ENCODE assay signal across 9 mouse cellular contexts in the genomic region with DNA sequence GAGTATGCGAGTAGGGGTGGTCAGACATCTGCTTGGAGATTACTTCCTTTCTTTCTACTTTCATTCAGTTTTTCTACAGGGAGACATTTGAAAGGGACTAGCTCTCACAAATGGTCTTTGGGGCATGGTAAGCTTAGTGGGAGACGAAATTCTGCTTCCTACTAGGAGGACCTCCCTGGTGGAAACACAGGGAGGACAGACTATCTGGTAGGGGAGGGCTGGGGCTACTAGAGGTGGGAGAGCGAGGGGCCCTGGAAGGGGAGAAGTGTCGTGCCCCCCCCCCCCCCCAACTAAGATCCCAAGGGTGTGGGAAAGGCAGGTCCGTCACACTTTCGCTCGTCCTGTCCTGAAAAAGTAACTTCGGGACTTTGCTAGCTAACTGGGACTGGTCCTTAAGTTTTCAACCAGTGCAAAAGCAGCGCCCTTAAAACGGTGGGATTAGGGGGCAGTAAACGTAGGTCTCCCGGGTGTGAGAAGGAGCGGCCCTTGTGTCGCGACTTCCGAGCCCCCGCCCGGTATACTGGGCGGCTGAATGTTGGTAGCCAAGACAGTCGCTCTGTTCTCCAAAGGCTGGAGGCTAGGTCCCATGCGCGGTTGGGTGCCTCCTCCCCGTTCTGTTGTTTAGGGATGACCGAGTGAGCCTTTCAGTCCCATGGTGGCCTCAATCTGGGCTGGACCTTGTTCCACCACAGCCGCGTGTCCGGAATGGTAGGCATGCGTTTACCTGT.
DNase-seq lines count a peak whose midpoint lies in the region; ATAC-seq lines count a peak whose summit lies in the region.
"Had no signal": no experiment of that assay in that cellular context is flagged by ENCODE, and none has a peak within 500 bp of the region (broad histone marks: within the 10 kb centered on the region; RNA-seq: fewer than 3 reads in every experiment).

No protein-coding gene starts in this region.

- H3K27ac ChIP-seq in heart, embryonic 10.5 days, result no peak overlapping the region
- H3K27ac ChIP-seq in hindbrain, embryonic 13.5 days, result no peak overlapping the region
- H3K27ac ChIP-seq in midbrain, embryonic 12.5 days (replicated peaks), result no peak overlapping the region

- no peaks in the 10 kb centered on the region for H3K4me1 ChIP-seq in heart, embryonic 10.5 days
- peaks cover 16% of the 10 kb centered on the region for H3K4me1 ChIP-seq in hindbrain, embryonic 13.5 days (replicated peaks)
- no peaks in the 10 kb centered on the region for H3K4me1 ChIP-seq in midbrain, embryonic 12.5 days

- peak overlapping the region; percentile 66 for H3K4me2 ChIP-seq in hindbrain, embryonic 13.5 days
- peak overlapping the region; percentile 65 for H3K4me2 ChIP-seq in midbrain, embryonic 12.5 days (replicated peaks)

- DNase-seq in heart, embryonic 10.5 days (ENCODE audit: low spot score), result no peak
- DNase-seq in heart, adult 8-10 months (ENCODE audit: low spot score), result no peak
- DNase-seq in embryo, embryonic 10.5 days (ENCODE audit: low spot score), result peak; percentile 21
- no peak for DNase-seq in urinary bladder, postnatal 14 days (ENCODE audit: low spot score)
- DNase-seq in cerebellum, adult 18-20 months, result no peak
- no peak for DNase-seq in testis, postnatal 14 days (ENCODE audit: low spot score)
- DNase-seq: adrenal gland, adult 2 months had no signal

- no peak overlapping the region for H3K9ac ChIP-seq in hindbrain, embryonic 13.5 days
- no peak overlapping the region for H3K9ac ChIP-seq in midbrain, embryonic 12.5 days (replicated peaks)

- H3K9me3 ChIP-seq in heart, embryonic 10.5 days, result no peaks in the 10 kb centered on the region
- H3K9me3 ChIP-seq in hindbrain, embryonic 13.5 days, result no peaks in the 10 kb centered on the region
- H3K9me3 ChIP-seq in midbrain, embryonic 12.5 days, result no peaks in the 10 kb centered on the region

- H3K27me3 ChIP-seq in heart, embryonic 10.5 days (ENCODE audit: insufficient read depth, poor library complexity, severe bottlenecking), result peaks cover 12% of the 10 kb centered on the region; the same call in 1 of the 2 replicates
- peaks cover 24% of the 10 kb centered on the region for H3K27me3 ChIP-seq in hindbrain, embryonic 13.5 days
- H3K27me3 ChIP-seq in midbrain, embryonic 12.5 days, result peaks cover 16% of the 10 kb centered on the region

- H3K36me3 ChIP-seq in heart, embryonic 10.5 days, result no peaks in the 10 kb centered on the region
- H3K36me3 ChIP-seq in hindbrain, embryonic 13.5 days, result no peaks in the 10 kb centered on the region
- H3K36me3 ChIP-seq in midbrain, embryonic 12.5 days, result no peaks in the 10 kb centered on the region

- 13% methylated on average over 28 of the region's 28 CpGs for WGBS in heart, embryonic 10.5 days
- 12% methylated on average over 27 of the region's 28 CpGs for WGBS in hindbrain, embryonic 13.5 days
- WGBS in midbrain, embryonic 12.5 days, result 21% methylated on average over 26 of the region's 28 CpGs

- H3K4me3 ChIP-seq in heart, embryonic 10.5 days, result peak overlapping the region; percentile 52
- peak overlapping the region; percentile 43 for H3K4me3 ChIP-seq in hindbrain, embryonic 13.5 days
- H3K4me3 ChIP-seq in midbrain, embryonic 12.5 days, result peak overlapping the region; percentile 40

- ATAC-seq in hindbrain, embryonic 13.5 days (ENCODE audit: low FRiP score), result peak; percentile 49; the same call in 1 of the 2 replicates
- peak; percentile 69 for ATAC-seq in midbrain, embryonic 12.5 days (ENCODE audit: low FRiP score, low read depth)
